In the genomic region with DNA sequence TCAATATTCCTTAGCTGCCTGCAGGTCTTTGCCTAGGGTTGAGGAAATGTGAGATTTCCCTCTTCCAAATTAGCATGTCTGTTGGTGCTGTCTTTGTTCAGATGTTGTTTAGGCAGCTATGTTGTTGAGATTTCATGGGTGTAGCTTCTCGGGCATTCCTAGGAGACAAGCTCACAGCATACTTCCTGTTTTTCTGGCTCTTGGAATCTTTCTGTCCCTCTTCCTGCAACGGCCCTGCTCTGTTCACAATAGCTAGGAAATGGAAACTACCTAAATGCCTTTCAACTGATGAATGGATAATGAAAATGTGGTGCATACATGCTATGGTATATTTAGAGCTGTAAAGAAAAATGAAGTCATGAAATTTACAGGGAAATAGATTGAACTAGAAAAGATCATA, we compare ENCODE assay signal across 18 mouse cellular contexts. TPM values are rescaled to one million over a fixed set of nuclear protein-coding genes. Genes with fewer than 3 reads are reported as not detected.
A peak's percentile ranks its signal among the peaks of the same experiment; 100 is the strongest.
DNase-seq lines count a peak whose midpoint lies in the region; ATAC-seq and TF ChIP-seq lines count a peak whose summit lies in the region.
"Had no signal": no experiment of that assay in that cellular context is flagged by ENCODE, and none has a peak within 500 bp of the region (broad histone marks: within the 10 kb centered on the region; RNA-seq: fewer than 3 reads in every experiment).

No protein-coding gene starts in this region.

- no peak overlapping the region for H3K4me3 ChIP-seq in gastrocnemius, adult 2 months
- H3K4me3 ChIP-seq in kidney, embryonic 15.5 days (replicated peaks) = no peak overlapping the region
- no peak overlapping the region for H3K4me3 ChIP-seq in kidney, embryonic 14.5 days (ENCODE audit: low read length)
- H3K4me3 ChIP-seq in heart, embryonic 15.5 days = no peak overlapping the region

- no peak for ATAC-seq in kidney, embryonic 15.5 days (replicated peaks; ENCODE audit: low FRiP score)
- no peak for ATAC-seq in kidney, embryonic 14.5 days (ENCODE audit: low FRiP score, low TSS enrichment)
- ATAC-seq in heart, embryonic 15.5 days (replicated peaks; ENCODE audit: insufficient number of reproducible peaks, insufficient read depth, low FRiP score, low read depth) = no peak
- ATAC-seq: forebrain, embryonic 14.5 days had no signal

- no peaks in the 10 kb centered on the region for H3K36me3 ChIP-seq in kidney, embryonic 15.5 days
- H3K36me3 ChIP-seq in kidney, embryonic 14.5 days (ENCODE audit: control insufficient read depth, insufficient read depth, low read length) = no peaks in the 10 kb centered on the region
- H3K36me3 ChIP-seq in heart, embryonic 15.5 days = no peaks in the 10 kb centered on the region

- intact Hi-C loops in gastrocnemius, adult 2 months (cut with DNase I) = no loop called here

- no peak for TF ChIP-seq CTCF in gastrocnemius, adult 2 months (IDR thresholded peaks at IDR 0.05)

- DNase-seq in gastrocnemius, adult 2 months = no peak
- DNase-seq in gastrocnemius, adult 18-20 months (ENCODE audit: low spot score) = no peak
- DNase-seq in 3T3-L1 (ENCODE audit: low read depth, low spot score) = peak; percentile 8
- DNase-seq in urinary bladder, postnatal 4 days (ENCODE audit: low spot score in 2 of 2) = no peak
- no peak for DNase-seq in urinary bladder, adult 18-20 months (ENCODE audit: low spot score in 2 of 2)
- DNase-seq: cerebellum, adult 11 months; cerebellum, postnatal 36 days; kidney, adult 9 months; midbrain, embryonic 14.5 days; thymus, postnatal 14 days had no signal

- WGBS in kidney, embryonic 15.5 days = 48% methylated on average over 2 of the region's 2 CpGs
- WGBS in kidney, embryonic 14.5 days = 51% methylated on average over 2 of the region's 2 CpGs
- WGBS in heart, embryonic 15.5 days = 43% methylated on average over 2 of the region's 2 CpGs

- peak overlapping the region; percentile 6; the same call in 1 of the 2 replicates for H3K27ac ChIP-seq in gastrocnemius, adult 2 months
- H3K27ac ChIP-seq in kidney, embryonic 15.5 days = peak overlapping the region; percentile 63; the same call in 1 of the 2 replicates
- H3K27ac ChIP-seq in kidney, embryonic 14.5 days (ENCODE audit: low read depth, low read length) = no peak overlapping the region
- peak overlapping the region; percentile 63 for H3K27ac ChIP-seq in heart, embryonic 15.5 days

- no peak overlapping the region for H3K9ac ChIP-seq in kidney, embryonic 15.5 days
- no peak overlapping the region for H3K9ac ChIP-seq in kidney, embryonic 14.5 days (ENCODE audit: low read depth, low read length)
- no peak overlapping the region for H3K9ac ChIP-seq in heart, embryonic 15.5 days

- H3K9me3 ChIP-seq in kidney, embryonic 15.5 days (replicated peaks) = no peaks in the 10 kb centered on the region
- H3K9me3 ChIP-seq in kidney, embryonic 14.5 days (ENCODE audit: control insufficient read depth, low read length) = no peaks in the 10 kb centered on the region
- H3K9me3 ChIP-seq in heart, embryonic 15.5 days (replicated peaks) = no peaks in the 10 kb centered on the region

- H3K4me1 ChIP-seq in kidney, embryonic 15.5 days = no peaks in the 10 kb centered on the region
- H3K4me1 ChIP-seq in kidney, embryonic 14.5 days (ENCODE audit: control insufficient read depth, insufficient read depth, low read length) = no peaks in the 10 kb centered on the region
- H3K4me1 ChIP-seq in heart, embryonic 15.5 days (replicated peaks) = no peaks in the 10 kb centered on the region

- no peak overlapping the region for H3K4me2 ChIP-seq in kidney, embryonic 15.5 days
- no peak overlapping the region for H3K4me2 ChIP-seq in kidney, embryonic 14.5 days (replicated peaks; ENCODE audit: low read depth, low read length)
- no peak overlapping the region for H3K4me2 ChIP-seq in heart, embryonic 15.5 days

- H3K27me3 ChIP-seq in kidney, embryonic 15.5 days = no peaks in the 10 kb centered on the region
- no peaks in the 10 kb centered on the region for H3K27me3 ChIP-seq in kidney, embryonic 14.5 days (ENCODE audit: control insufficient read depth, insufficient read depth, low read length)
- no peaks in the 10 kb centered on the region for H3K27me3 ChIP-seq in heart, embryonic 15.5 days

RNA-seq across cellular contexts. Expression of a gene that starts 13.5 kb away (rescaled TPM):
- under 1 TPM in 1 of 2 experiments, not detected in 1; 0.14 TPM for total RNA-seq in gastrocnemius, adult 2 months (2021)
- not detected for total RNA-seq in gastrocnemius, adult 18-20 months (2021)
- 0.82 and 1.0 TPM in 2 replicates for polyA plus RNA-seq in kidney, embryonic 15.5 days (2015; fragmentation: Nextera tagmentation; extraction: Ambion mirVana)
- 0.30 and 0.73 TPM in 2 replicates for polyA plus RNA-seq in kidney, embryonic 14.5 days (2014; fragmentation: Nextera tagmentation; extraction: Ambion mirVana)
- 0.52 TPM in 1 of 2 replicates, not detected in the other for polyA plus RNA-seq in heart, embryonic 15.5 days (2015; fragmentation: Nextera tagmentation; extraction: Ambion mirVana)
- total RNA-seq: granulocyte monocyte progenitor cell, adult 5-6 weeks; layer of hippocampus, adult 8-10 months; left cerebral cortex, adult 8-10 months had no signal
- polyA plus RNA-seq: limb, embryonic 14.5 days; midbrain, embryonic 14.5 days had no signal
